Mouse (Mus musculus): ENCODE measurements around the gene Dmp1.

Dmp1 gene

DNA sequence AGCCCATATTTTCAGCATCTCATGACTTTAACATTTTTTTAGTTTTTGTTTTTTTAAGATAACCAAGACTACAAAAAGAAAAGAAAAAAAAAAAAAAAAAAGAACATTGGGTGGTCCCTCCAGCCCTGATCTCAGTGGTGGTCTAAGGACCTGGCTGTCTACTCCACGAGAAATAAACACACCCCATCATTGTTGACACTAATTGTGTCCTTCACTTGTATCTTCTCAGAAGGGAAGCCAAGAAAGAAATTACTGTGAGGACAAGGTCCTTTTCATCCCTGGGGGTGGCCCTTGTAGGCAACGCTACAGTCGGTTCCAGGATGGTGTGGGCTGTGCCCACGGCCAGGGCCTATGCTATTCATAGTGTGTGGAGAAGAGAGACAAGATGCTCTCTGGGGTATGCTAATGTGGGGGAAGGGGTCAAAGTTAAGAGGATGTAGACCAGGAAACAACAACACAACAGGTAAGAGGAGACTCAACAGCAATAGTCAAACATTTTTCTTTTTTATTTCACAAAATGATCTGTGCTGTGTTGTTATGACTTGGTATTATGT is 59.6 kb downstream of the Dmp1 start:
- DNase-seq (ENCODE audit: low read depth, low spot score): no peak

- DNase-seq (ENCODE audit: low read depth, low spot score): no peak
These were observed 60.8 kb downstream of the Dmp1 start for GRCm38 (mm10) chr5:104263014-104263776.

All from mesoderm, embryonic 11.5 days (tissue).